Mouse (Mus musculus) kidney, adult 18-20 months (tissue): Measurements from ENCODE around the gene Gprin2.

Source experiments
- DNase-seq: peaks from one replicate; pipeline ENCODE4 v3.0.0; 2021

Gene Gprin2

GRCm38 (mm10) chr14:34200738-34201230, 669 bp downstream of the Gprin2 start:
- no peak for DNase-seq

GRCm38 (mm10) chr14:34196706-34197105, 4.7 kb downstream of the Gprin2 start:
- DNase-seq: peak; percentile 16

- DNase-seq: no peak
Observed at GRCm38 (mm10) chr14:34195466-34195865, 6.0 kb downstream of the Gprin2 start.

GRCm38 (mm10) chr14:34193879-34194278, 7.6 kb downstream of the Gprin2 start:
- DNase-seq: no peak

GRCm38 (mm10) chr14:34190361-34190760, 11.1 kb downstream of the Gprin2 start:
- no peak for DNase-seq

GRCm38 (mm10) chr14:34188629-34189028, 12.8 kb downstream of the Gprin2 start:
- peak; percentile 70 for DNase-seq

- no peak for DNase-seq
Observed at GRCm38 (mm10) chr14:34183101-34183500, 18.4 kb downstream of the Gprin2 start.

GRCm38 (mm10) chr14:34179351-34179750, 22.1 kb downstream of the Gprin2 start:
- DNase-seq: no peak

GRCm38 (mm10) chr14:34171107-34171506, 30.3 kb downstream of the Gprin2 start:
- no peak for DNase-seq

- no peak for DNase-seq
Observed at GRCm38 (mm10) chr14:34155752-34156151, 45.7 kb downstream of the Gprin2 start.

GRCm38 (mm10) chr14:34154601-34155337, 46.7 kb downstream of the Gprin2 start:
- DNase-seq: peak; percentile 20

GRCm38 (mm10) chr14:34152342-34152741, 49.1 kb downstream of the Gprin2 start, which contains the start of gene Npy4r:
TSS of gene Npy4r (minus strand) at chr14:34152489.
- DNase-seq: peak; percentile 61

GRCm38 (mm10) chr14:34142915-34143314, 58.5 kb downstream of the Gprin2 start:
- DNase-seq: no peak

- no peak for DNase-seq
Observed at GRCm38 (mm10) chr14:34142316-34142715, 59.1 kb downstream of the Gprin2 start.

GRCm38 (mm10) chr14:34139671-34140664, 61.5 kb downstream of the Gprin2 start:
- no peak for DNase-seq
